Mouse (Mus musculus) limb, embryonic 14.5 days (tissue): ENCODE data around the gene Crabp2. TPM values are rescaled to one million over a fixed set of nuclear protein-coding genes. Genes with fewer than 3 reads are reported as not detected.

Source experiments
- ATAC-seq: fragments of 200-750 bp; cut with Nextera tagmentation; 2 replicates; pipeline ENCODE4 v1.8.0; 2017; ENCODE audit warnings: low read depth, moderate number of reproducible peaks, moderate TSS enrichment; ENCODE audit not compliant: low FRiP score
- DNase-seq: peaks from one replicate; pipeline ENCODE4 v3.0.0-alpha.2; 2015; ENCODE audit warnings: low spot score
- H3K27ac ChIP-seq: fragments of 300-500 bp; sonication (generic); replicated peaks from 2 replicates; pipeline ENCODE4 v1.5.1; 2014; ENCODE audit warnings: low read depth, mild to moderate bottlenecking, low read length, moderate library complexity, mixed read lengths
- H3K27me3 ChIP-seq: fragments of 300-500 bp; sonication (generic); 2 replicates; pipeline ENCODE4 v1.6.1; 2014; ENCODE audit warnings: low read length, mixed read lengths; ENCODE audit not compliant: control insufficient read depth, insufficient read depth
- H3K36me3 ChIP-seq: fragments of 300-500 bp; sonication (generic); 2 replicates; pipeline ENCODE4 v1.6.1; 2014; ENCODE audit warnings: mild to moderate bottlenecking, low read length, moderate library complexity, mixed read lengths; ENCODE audit not compliant: control insufficient read depth, insufficient read depth
- H3K4me1 ChIP-seq: fragments of 300-500 bp; sonication (generic); 2 replicates; pipeline ENCODE4 v1.6.1; 2014; ENCODE audit warnings: antibody characterized with exemption, low read length, mixed read lengths; ENCODE audit not compliant: control insufficient read depth, insufficient read depth
- H3K4me2 ChIP-seq: fragments of 300-500 bp; sonication (generic); replicated peaks from 2 replicates; pipeline ENCODE4 v1.6.1; 2014; ENCODE audit warnings: low read depth, mild to moderate bottlenecking, low read length, moderate library complexity; ENCODE audit not compliant: severe bottlenecking
- H3K4me3 ChIP-seq: fragments of 300-500 bp; sonication (generic); replicated peaks from 2 replicates; pipeline ENCODE4 v1.5.1; 2014; ENCODE audit warnings: low read length
- H3K9ac ChIP-seq: fragments of 300-500 bp; sonication (generic); 2 replicates; pipeline ENCODE4 v1.6.1; 2014; ENCODE audit warnings: mild to moderate bottlenecking, low read depth, low read length, moderate library complexity; ENCODE audit not compliant: severe bottlenecking
- H3K9me3 ChIP-seq: fragments of 300-500 bp; sonication (generic); 2 replicates; pipeline ENCODE4 v1.6.1; 2016; ENCODE audit warnings: low read length; ENCODE audit not compliant: control insufficient read depth
- POLR2A ChIP-seq: fragments of 200-500 bp; IDR thresholded peaks from 2 replicates; pipeline ENCODE4 v1.8.0; 2012; ENCODE audit warnings: inconsistent platforms, mild to moderate bottlenecking, moderate library complexity, borderline replicate concordance; ENCODE audit not compliant: insufficient read depth, insufficient read length; ENCODE audit errors: extremely low read depth
- WGBS: fragments of 180-500 bp; shearing (Covaris S2); extraction: QIAGEN DNeasy Blood & Tissue Kit; methylation state at CpG from one replicate; pipeline ENCODE4 v1.1.7; 2014; 5-methylcytosine and 5-hydroxymethylcytosine counted together
- polyA plus RNA-seq, 2 experiments: library from polyadenylated mRNA; depleted of rRNA in 1 of 2; stranded (reverse) in 1 of 2; unstranded in 1 of 2; fragments of >200 nt; fragmentation: Nextera tagmentation in 1 of 2; extraction: Ambion mirVana in 1 of 2; gene quantifications; 2 replicates each; pipeline versions ENCODE4 v1.2.1 to v1.2.3; 2012 to 2014

Crabp2 gene
- polyA plus RNA-seq, 2 experiments, result 192 to 267 TPM

DNA sequence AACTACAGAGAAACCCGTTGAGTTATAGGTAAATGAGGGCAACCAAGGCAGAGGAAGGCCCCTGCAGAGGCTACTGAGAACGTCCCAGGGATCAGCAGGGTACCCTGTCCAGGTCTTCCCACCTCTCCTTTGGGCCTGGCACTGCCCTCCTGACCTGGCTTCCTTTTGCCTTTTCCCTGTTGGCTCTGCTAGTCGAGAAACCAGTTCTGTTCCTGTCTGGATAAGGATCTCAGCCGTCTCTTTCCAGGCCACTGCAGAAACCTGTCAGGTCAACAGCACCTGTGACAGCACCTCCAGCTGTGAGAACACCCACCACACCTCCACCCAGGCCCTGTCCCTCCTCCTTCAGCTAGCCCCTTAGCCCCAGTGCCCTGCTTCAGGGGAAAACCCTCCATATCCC is 10.0 kb downstream of the Crabp2 start:
- ATAC-seq, result no peak

DNA sequence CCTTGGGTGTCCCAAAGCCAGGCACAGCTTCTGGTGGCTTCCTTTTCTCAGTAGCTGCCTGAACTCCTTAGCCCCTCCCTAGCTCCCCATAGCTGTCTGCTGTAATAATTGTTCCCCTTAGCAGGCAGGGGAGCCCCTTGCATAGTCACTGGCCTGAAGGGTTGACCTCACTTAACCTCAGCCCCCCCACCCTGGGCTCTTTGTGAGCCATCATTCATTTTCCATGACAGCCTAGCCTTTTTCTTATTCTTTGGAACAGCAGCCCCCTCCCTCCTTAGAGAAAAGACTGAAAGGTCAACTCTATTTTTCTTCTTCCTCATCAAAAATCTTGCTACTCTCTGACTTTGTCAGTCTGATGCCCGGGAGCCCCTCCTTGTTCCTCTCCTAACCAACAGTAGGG is 10.5 kb downstream of the Crabp2 start:
- H3K4me1 ChIP-seq, result peaks cover 29% of the 10 kb centered on the region
- DNase-seq (no peak), ATAC-seq (no peak)
- H3K27me3 ChIP-seq, result no peaks in the 10 kb centered on the region
- no peak overlapping the region for H3K4me2 ChIP-seq
- peaks cover 11% of the 10 kb centered on the region for H3K36me3 ChIP-seq
- no peak for TF ChIP-seq POLR2A
- H3K27ac ChIP-seq, result peak overlapping the region; percentile 92; the same call in 1 of the 2 replicates
- 61% methylated on average over 1 of the region's 1 CpGs for WGBS
- H3K9me3 ChIP-seq, result no peaks in the 10 kb centered on the region
- H3K4me3 ChIP-seq, result no peak overlapping the region
- H3K9ac ChIP-seq, result no peak overlapping the region

More for the DNA sequence above, 10.0 kb downstream of the Crabp2 start:
- no peak for TF ChIP-seq POLR2A
- H3K9ac ChIP-seq, result no peak overlapping the region
- peaks cover 29% of the 10 kb centered on the region for H3K4me1 ChIP-seq
- no peaks in the 10 kb centered on the region for H3K27me3 ChIP-seq
- H3K36me3 ChIP-seq, result peaks cover 16% of the 10 kb centered on the region
- no peaks in the 10 kb centered on the region for H3K9me3 ChIP-seq
- WGBS, result 34% methylated on average over 4 of the region's 4 CpGs
- DNase-seq, result no peak
- H3K4me3 ChIP-seq, result no peak overlapping the region
- H3K27ac ChIP-seq, result peak overlapping the region; percentile 43; the same call in 1 of the 2 replicates
- no peak overlapping the region for H3K4me2 ChIP-seq

DNA sequence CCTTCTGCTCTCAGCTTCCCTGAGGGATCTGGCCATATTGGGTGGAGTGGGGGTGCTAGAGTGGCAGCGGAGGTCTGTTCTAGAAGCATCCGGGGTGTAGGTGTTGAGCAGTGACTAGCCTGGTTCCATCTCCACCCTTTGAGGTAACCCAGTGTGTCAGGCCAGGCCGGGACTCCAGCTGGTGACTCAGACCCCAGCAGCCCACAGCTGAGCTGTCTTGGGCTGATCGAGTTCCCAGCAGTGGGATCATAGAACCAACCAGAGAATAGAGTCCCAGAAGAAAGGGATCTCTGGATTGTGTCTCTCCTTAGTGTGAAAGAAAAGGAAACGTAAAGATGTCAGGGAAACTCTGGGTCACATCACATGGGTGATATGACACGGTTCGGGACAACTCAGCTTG is 10.9 kb downstream of the Crabp2 start:
- Histone ChIP-seq H3K4me2 (no peak overlapping the region), H3K9ac (no peak overlapping the region), H3K4me1 (peaks cover 29% of the 10 kb centered on the region), H3K4me3 (no peak overlapping the region), H3K27ac (peak overlapping the region; percentile 92), H3K9me3 (no peaks in the 10 kb centered on the region), H3K36me3 (peaks cover 7% of the 10 kb centered on the region), H3K27me3 (no peaks in the 10 kb centered on the region)
- WGBS, result 65% methylated on average over 7 of the region's 7 CpGs
- no peak for TF ChIP-seq POLR2A
- ATAC-seq (no peak), DNase-seq (no peak)

DNA sequence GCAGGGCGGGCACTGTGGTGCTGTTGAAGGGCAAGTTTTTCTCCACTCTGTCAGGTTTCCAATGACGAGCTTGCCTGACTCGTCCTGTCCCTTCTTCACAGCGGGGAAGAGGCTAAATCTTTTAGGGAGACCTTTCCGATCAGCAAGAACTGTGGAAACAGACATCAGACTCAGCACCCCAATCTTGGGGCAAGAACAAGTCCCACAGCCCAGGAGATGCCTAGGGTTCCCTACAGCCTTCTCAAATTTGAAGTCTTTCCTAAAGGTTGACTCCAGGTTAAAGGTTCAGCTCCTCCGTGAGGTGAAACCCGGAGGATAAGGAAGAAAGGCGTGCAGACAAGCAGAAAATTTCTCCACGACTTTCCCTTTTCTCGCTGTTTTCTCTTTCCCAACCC is 11.7 kb downstream of the Crabp2 start:
- Histone ChIP-seq H3K9ac (peak overlapping the region; percentile 51), H3K27me3 (no peaks in the 10 kb centered on the region), H3K27ac (peak overlapping the region; percentile 92), H3K4me3 (peak overlapping the region; percentile 33), H3K36me3 (no peaks in the 10 kb centered on the region), H3K9me3 (no peaks in the 10 kb centered on the region), H3K4me1 (peaks cover 29% of the 10 kb centered on the region), H3K4me2 (peak overlapping the region; percentile 47)
- 10% methylated on average over 10 of the region's 10 CpGs for WGBS
- ATAC-seq (no peak), DNase-seq (no peak)
- TF ChIP-seq POLR2A, result no peak

DNA sequence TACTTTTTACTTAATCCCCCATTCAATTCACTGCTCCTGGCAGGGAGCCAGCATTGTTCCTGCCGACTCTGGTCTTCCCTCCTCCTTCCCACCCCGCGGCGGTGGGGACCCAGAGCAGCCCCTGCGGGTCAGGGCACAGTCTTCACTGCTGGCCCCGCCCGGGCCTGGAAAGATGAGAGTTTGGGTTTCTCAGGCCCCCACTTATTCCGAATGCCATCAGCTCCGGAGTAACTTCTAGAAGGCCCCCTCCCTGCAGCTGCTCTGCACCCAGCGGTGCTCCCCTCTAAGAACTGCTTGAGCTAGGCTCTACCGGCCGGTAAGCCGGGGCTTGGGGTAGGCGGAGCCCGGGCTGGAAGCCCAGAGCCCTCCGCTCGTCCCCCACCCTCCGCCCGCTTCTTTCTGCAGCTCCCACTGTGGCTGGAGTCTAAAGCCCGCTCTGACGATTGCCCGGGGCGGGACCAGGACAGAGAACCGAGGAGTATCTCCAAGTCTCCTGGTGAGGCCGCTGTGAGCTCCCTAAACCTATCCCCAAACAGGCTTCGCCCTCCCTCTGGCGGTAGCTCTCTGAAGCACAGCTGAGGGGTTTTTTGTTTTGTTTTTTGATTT is 12.2 kb downstream of the Crabp2 start:
- Histone ChIP-seq H3K4me3 (peak overlapping the region; percentile 33), H3K27ac (peak overlapping the region; percentile 92), H3K9me3 (no peaks in the 10 kb centered on the region), H3K4me1 (peaks cover 29% of the 10 kb centered on the region), H3K27me3 (no peaks in the 10 kb centered on the region), H3K4me2 (peak overlapping the region; percentile 47), H3K36me3 (no peaks in the 10 kb centered on the region), H3K9ac (peak overlapping the region; percentile 51)
- TF ChIP-seq POLR2A, result peak; percentile 60; the same call in 1 of the 2 replicates
- ATAC-seq, result peak; percentile 98
- WGBS, result 4% methylated on average over 23 of the region's 27 CpGs
- DNase-seq, result peak; percentile 98
